Mouse (Mus musculus): ENCODE results near the gene Abr.

DNA sequence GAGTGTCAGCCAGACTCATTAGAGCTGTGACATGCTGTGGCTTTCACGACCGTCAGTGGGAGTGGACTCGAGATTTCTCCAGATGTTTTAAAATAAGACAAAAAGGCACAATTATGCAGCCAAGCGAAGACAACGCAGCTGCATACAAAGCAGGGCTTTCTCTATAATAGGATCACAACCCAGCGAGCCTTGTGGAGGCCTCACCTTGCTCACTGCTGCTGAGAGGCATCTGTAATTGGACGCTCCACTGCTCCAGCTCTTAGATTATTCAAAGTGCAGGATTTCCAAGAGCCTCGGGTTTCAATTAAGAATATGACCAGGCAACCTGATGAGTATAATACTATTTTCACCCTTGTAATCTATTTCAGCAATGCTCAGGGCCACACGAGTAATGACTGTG lies 15.6 kb downstream of the Abr start:
- TF ChIP-seq CTCF (IDR thresholded peaks at IDR 0.05; ENCODE audit: extremely low read depth, insufficient read length, insufficient replicate concordance, low read depth, low read length) (no peak), POLR2A (IDR thresholded peaks at IDR 0.05; ENCODE audit: low read depth, low read length) (no peak)
